ENCODE assay signal across 18 mouse cellular contexts in the genomic region with DNA sequence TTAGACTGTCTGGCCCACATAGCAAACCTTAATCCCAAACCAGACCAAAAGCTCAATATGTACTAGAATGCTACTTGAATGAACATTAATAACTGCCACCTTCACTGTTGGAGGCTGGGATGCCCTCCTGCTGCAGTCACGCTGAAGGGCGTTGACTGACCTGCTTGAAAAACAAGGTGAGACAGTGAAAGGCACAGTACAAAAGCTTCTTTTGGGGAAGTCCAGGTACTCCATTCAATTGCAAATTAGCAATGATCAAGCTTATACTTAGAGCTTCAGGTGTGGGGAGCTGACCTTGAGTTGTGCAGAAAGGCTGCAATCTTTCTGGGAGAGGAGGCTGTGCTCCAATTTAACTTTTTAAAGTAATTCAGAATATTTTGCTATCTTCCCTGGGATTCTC. TPM values are rescaled to one million over a fixed set of nuclear protein-coding genes. Genes with fewer than 3 reads are reported as not detected.
DNase-seq lines count a peak whose midpoint lies in the region; TF ChIP-seq lines count a peak whose summit lies in the region.
"Had no signal": no experiment of that assay in that cellular context is flagged by ENCODE, and none has a peak within 500 bp of the region (broad histone marks: within the 10 kb centered on the region; RNA-seq: fewer than 3 reads in every experiment).

No protein-coding gene starts in this region.

- intact Hi-C loops in left cerebral cortex, adult 2 months (cut with DNase I) = no loop called here

- no peak overlapping the region for H3K27ac ChIP-seq in left cerebral cortex, adult 2 months
- H3K27ac ChIP-seq: embryonic facial prominence, embryonic 13.5 days; embryonic facial prominence, embryonic 15.5 days; forebrain, embryonic 10.5 days; forebrain, embryonic 12.5 days had no signal

- DNase-seq in ES-CJ7 (ENCODE audit: low read depth, low spot score) (peak; percentile 75), R1 (ENCODE audit: low read depth, low spot score) (peak; percentile 81)
- no peak for DNase-seq in urinary bladder, postnatal 10 days (ENCODE audit: low spot score)
- DNase-seq in thymus, postnatal 14 days = no peak
- no peak for DNase-seq in left cerebral cortex, adult 2 months (ENCODE audit: extremely low spot score in 1 of 2, low spot score in 2 of 2)
- DNase-seq: adrenal gland, adult 8-10 months; adrenal gland, postnatal 14 days; adrenal gland, postnatal 36 days; cerebellum, adult 11-12 months; cerebellum, adult 2 months; cerebellum, adult 9-10 months; cerebellum, postnatal 10 days; cerebellum, postnatal 25 days had no signal

- H3K4me3 ChIP-seq in left cerebral cortex, adult 2 months = no peak overlapping the region
- H3K4me3 ChIP-seq: embryonic facial prominence, embryonic 13.5 days; embryonic facial prominence, embryonic 15.5 days; erythroblast, embryonic 14.5 days; forebrain, embryonic 10.5 days; forebrain, embryonic 12.5 days had no signal

- TF ChIP-seq CTCF in left cerebral cortex, adult 2 months (IDR thresholded peaks at IDR 0.05) = no peak

RNA-seq across cellular contexts. Expression of gene Slco1b2, which starts 32.3 kb away (rescaled TPM):
- 1 to 10 TPM in 1 of 2 experiments, under 1 TPM in 1; 0.23 to 2.3 TPM for total RNA-seq in left cerebral cortex, adult 2 months (2021)

Comparison
In these comparisons a context has a peak if more than half of its experiments do, and no peak if none do; other contexts are left out.
1. DNase-seq: peak in ES-CJ7 (single experiment) and R1 (single experiment); none in urinary bladder, postnatal 10 days (single experiment), thymus, postnatal 14 days (single experiment) and left cerebral cortex, adult 2 months (0 of 2).